ENCODE assay signal across 19 mouse cellular contexts in the genomic region with DNA sequence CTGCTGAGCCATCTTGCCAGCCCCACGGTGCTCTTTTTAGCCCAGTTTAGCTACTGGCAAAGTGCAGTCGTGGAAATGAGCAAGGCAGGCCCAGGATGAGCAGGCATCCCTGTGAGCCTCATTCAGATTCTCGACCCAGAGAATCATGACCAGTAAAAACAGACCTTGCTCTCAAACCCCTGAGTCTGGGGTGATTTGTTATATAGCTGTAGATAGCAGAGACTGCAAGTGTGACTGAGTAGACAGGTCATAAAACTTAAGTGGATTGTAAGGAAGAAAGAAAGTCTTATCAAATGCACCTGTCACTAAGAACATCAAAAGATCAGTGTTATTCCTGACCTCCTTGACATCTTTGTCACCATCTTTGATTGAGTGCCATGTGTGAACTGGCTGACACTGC.
"Had no signal": no experiment of that assay in that cellular context is flagged by ENCODE, and none has a peak within 500 bp of the region (broad histone marks: within the 10 kb centered on the region; RNA-seq: fewer than 3 reads in every experiment).

No protein-coding gene starts in this region.

- DNase-seq: lung, adult 18-20 months; lung, embryonic 14.5 days; lung, postnatal 10 days; lung, postnatal 4 days; retina, postnatal 1 day; right cerebral cortex, adult 18-20 months; right cerebral cortex, postnatal 25 days; right cerebral cortex, postnatal 4 days; thymus, adult 18-20 months; thymus, postnatal 14 days; thymus, postnatal 36 days had no signal

- H3K4me1 ChIP-seq: midbrain, embryonic 10.5 days; midbrain, embryonic 13.5 days; stomach, embryonic 15.5 days had no signal

- ATAC-seq: midbrain, embryonic 13.5 days; midbrain, embryonic 16.5 days had no signal

- H3K36me3 ChIP-seq: midbrain, embryonic 10.5 days; midbrain, embryonic 13.5 days; neural tube, embryonic 13.5 days; neural tube, embryonic 15.5 days; stomach, embryonic 15.5 days had no signal

- H3K4me2 ChIP-seq: lung, embryonic 14.5 days; midbrain, embryonic 13.5 days; neural tube, embryonic 13.5 days; neural tube, embryonic 15.5 days; stomach, embryonic 15.5 days had no signal

- H3K27ac ChIP-seq: liver, embryonic 14.5 days; midbrain, embryonic 10.5 days; midbrain, embryonic 13.5 days; neural tube, embryonic 13.5 days; neural tube, embryonic 15.5 days; stomach, embryonic 15.5 days had no signal

- H3K4me3 ChIP-seq: midbrain, embryonic 10.5 days; midbrain, embryonic 13.5 days; myocyte; neural tube, embryonic 13.5 days; neural tube, embryonic 15.5 days; stomach, embryonic 15.5 days had no signal

- H3K27me3 ChIP-seq: neural tube, embryonic 13.5 days; neural tube, embryonic 15.5 days; stomach, embryonic 15.5 days had no signal

- H3K9ac ChIP-seq: liver, embryonic 14.5 days; lung, embryonic 14.5 days; midbrain, embryonic 13.5 days; neural tube, embryonic 13.5 days; neural tube, embryonic 15.5 days; stomach, embryonic 15.5 days had no signal

- H3K9me3 ChIP-seq: midbrain, embryonic 10.5 days; midbrain, embryonic 13.5 days; neural tube, embryonic 13.5 days; neural tube, embryonic 15.5 days; stomach, embryonic 15.5 days had no signal
